Mouse (Mus musculus) E14TG2a.4 (cell line): ENCODE results near the gene Akap3.

ENCODE experiments used
- CTCF ChIP-seq: conservative IDR thresholded peaks from 2 replicates; pipeline ENCODE4 v1.5.1; 2014; ENCODE audit warnings: low read length
- NANOG ChIP-seq: IDR thresholded peaks from 2 replicates; pipeline ENCODE4 v1.6.1; 2014; ENCODE audit warnings: borderline replicate concordance, low read length, mixed read lengths
- POU5F1 ChIP-seq: IDR thresholded peaks from 2 replicates; pipeline ENCODE4 v1.6.1; 2014; ENCODE audit warnings: low read length, borderline replicate concordance

DNA sequence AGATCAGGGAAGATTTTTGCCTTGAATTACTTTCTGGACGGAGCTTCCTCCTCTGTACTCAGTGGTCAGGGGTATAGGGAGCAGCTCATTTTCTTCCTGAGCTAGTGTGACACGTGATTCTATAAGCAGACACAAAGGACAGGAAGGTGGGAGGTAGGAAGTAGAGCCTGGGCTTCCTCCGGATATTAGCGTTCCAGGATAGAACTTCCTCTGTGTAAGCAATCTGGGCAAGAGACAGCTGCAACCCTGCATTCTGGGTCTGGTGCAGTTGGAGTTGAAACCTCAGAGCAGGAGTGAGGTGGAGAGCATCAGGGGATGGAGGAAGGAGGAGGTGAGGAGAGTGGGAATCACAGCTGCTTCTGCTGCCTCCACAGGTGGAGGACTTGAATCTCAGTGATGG, 44.8 kb upstream of the Akap3 start:
- TF ChIP-seq CTCF (no peak), NANOG (no peak), POU5F1 (no peak)
